10 mouse cellular contexts compared by ENCODE assay signal in the genomic region with DNA sequence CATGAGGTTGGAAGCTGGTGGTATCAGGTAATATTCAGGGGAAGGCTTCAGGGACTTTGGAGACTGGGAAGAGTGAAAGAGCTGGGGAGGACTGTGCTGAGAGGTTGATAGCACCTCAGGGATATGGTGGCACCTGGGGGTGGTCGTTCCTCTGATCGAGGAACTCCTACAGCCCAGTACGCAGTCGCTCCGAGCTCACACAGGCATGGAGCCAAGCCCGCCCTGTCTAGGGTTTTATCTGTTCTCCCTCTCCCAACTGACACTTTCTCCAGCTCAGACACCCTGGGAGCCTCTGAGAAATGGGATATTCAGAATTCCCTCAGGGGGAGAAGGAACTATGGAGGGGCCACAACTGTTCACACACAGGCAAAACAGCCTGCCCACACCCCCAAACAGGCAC. TPM values are rescaled to one million over a fixed set of nuclear protein-coding genes. Genes with fewer than 3 reads are reported as not detected.
A peak's percentile ranks its signal among the peaks of the same experiment; 100 is the strongest.
DNase-seq lines count a peak whose midpoint lies in the region; ATAC-seq lines count a peak whose summit lies in the region.
"Had no signal": no experiment of that assay in that cellular context is flagged by ENCODE, and none has a peak within 500 bp of the region (broad histone marks: within the 10 kb centered on the region; RNA-seq: fewer than 3 reads in every experiment).

No protein-coding gene starts in this region.

- no peaks in the 10 kb centered on the region for H3K36me3 ChIP-seq in lung, embryonic 15.5 days
- H3K36me3 ChIP-seq in heart, embryonic 11.5 days (ENCODE audit: control insufficient read depth, insufficient read depth, low read length): no peaks in the 10 kb centered on the region

- no peak overlapping the region for H3K9ac ChIP-seq in lung, embryonic 15.5 days
- no peak overlapping the region for H3K9ac ChIP-seq in heart, embryonic 11.5 days (ENCODE audit: low read depth, low read length)

- peaks cover 37% of the 10 kb centered on the region for H3K4me1 ChIP-seq in lung, embryonic 15.5 days
- peaks cover 7% of the 10 kb centered on the region for H3K4me1 ChIP-seq in heart, embryonic 11.5 days (ENCODE audit: control insufficient read depth, insufficient read depth, low read length)

- H3K9me3 ChIP-seq in lung, embryonic 15.5 days: no peaks in the 10 kb centered on the region
- no peaks in the 10 kb centered on the region for H3K9me3 ChIP-seq in heart, embryonic 11.5 days (replicated peaks; ENCODE audit: control insufficient read depth, low read length)

- peak; percentile 24; the same call in 1 of the 2 replicates for ATAC-seq in lung, embryonic 15.5 days (ENCODE audit: borderline replicate concordance, extremely low read depth, low FRiP score, low TSS enrichment)
- 0 out of 2 replicates have a peak, but pooled peaks have one; percentile 35 for ATAC-seq in heart, embryonic 11.5 days (replicated peaks; ENCODE audit: insufficient number of reproducible peaks, low FRiP score, low TSS enrichment)
- ATAC-seq in megakaryocyte-erythroid progenitor cell, adult 5-6 weeks (replicated peaks; ENCODE audit: low FRiP score, low TSS enrichment, poor library complexity, severe bottlenecking): peak; percentile 45; the same call in 1 of the 2 replicates

- no peaks in the 10 kb centered on the region for H3K27me3 ChIP-seq in lung, embryonic 15.5 days
- no peaks in the 10 kb centered on the region for H3K27me3 ChIP-seq in heart, embryonic 11.5 days (ENCODE audit: control insufficient read depth, insufficient read depth, low read length)

- no peak overlapping the region for H3K4me3 ChIP-seq in lung, embryonic 15.5 days
- H3K4me3 ChIP-seq in heart, embryonic 11.5 days (ENCODE audit: low read depth, low read length): no peak overlapping the region

- DNase-seq in cerebellum, adult 11 months: peak; percentile 50
- no peak for DNase-seq in cerebellum, adult 8-10 months
- no peak for DNase-seq in lung, postnatal 25 days (ENCODE audit: low spot score)
- no peak for DNase-seq in thymus, adult 18-20 months
- no peak for DNase-seq in gastrocnemius, adult 18-20 months (ENCODE audit: low spot score)

- H3K27ac ChIP-seq in lung, embryonic 15.5 days: peak overlapping the region; percentile 68
- no peak overlapping the region for H3K27ac ChIP-seq in heart, embryonic 11.5 days (ENCODE audit: low read depth, low read length)

- WGBS in lung, embryonic 15.5 days: 54% methylated on average over 6 of the region's 6 CpGs
- 21% methylated on average over 6 of the region's 6 CpGs for WGBS in heart, embryonic 11.5 days (ENCODE audit: insufficient replicate concordance)

- no peak overlapping the region for H3K4me2 ChIP-seq in lung, embryonic 15.5 days
- no peak overlapping the region for H3K4me2 ChIP-seq in heart, embryonic 11.5 days

RNA-seq across cellular contexts. Expression of gene Grk3, which starts 25.2 kb away (rescaled TPM):
- polyA plus RNA-seq in lung, embryonic 15.5 days (2015; fragmentation: Nextera tagmentation; extraction: Ambion mirVana): 13.7 and 20.6 TPM in 2 replicates
- 10.4 and 11.3 TPM in 2 replicates for polyA plus RNA-seq in heart, embryonic 11.5 days (2014; fragmentation: Nextera tagmentation; extraction: Ambion mirVana)
- total RNA-seq in megakaryocyte-erythroid progenitor cell, adult 5-6 weeks (2014; fragmentation: Nextera tagmentation): 9.7 and 25.0 TPM in 2 replicates
- total RNA-seq in megakaryocyte-erythroid progenitor cell, adult 5-6 weeks (2017): 11.7 and 18.7 TPM in 2 replicates
- total RNA-seq in gastrocnemius, adult 18-20 months (2021): 1 to 10 TPM; 4.6 to 5.7 TPM
- polyA plus RNA-seq: C2C12 had no signal

RNA-seq across cellular contexts. Expression of gene Crybb2, which starts 29.1 kb away (rescaled TPM):
- not detected in 2 replicates for polyA plus RNA-seq in lung, embryonic 15.5 days (2015; fragmentation: Nextera tagmentation; extraction: Ambion mirVana)
- not detected in 2 replicates for polyA plus RNA-seq in heart, embryonic 11.5 days (2014; fragmentation: Nextera tagmentation; extraction: Ambion mirVana)
- not detected in 2 replicates for total RNA-seq in megakaryocyte-erythroid progenitor cell, adult 5-6 weeks (2014; fragmentation: Nextera tagmentation)
- total RNA-seq in megakaryocyte-erythroid progenitor cell, adult 5-6 weeks (2017): not detected in 2 replicates
- not detected for total RNA-seq in gastrocnemius, adult 18-20 months (2021)
- polyA plus RNA-seq: C2C12; liver, embryonic 16.5 days had no signal

RNA-seq across cellular contexts. Expression of gene Crybb3, which starts 40.6 kb away (rescaled TPM):
- 0.42 and 0.57 TPM in 2 replicates for polyA plus RNA-seq in lung, embryonic 15.5 days (2015; fragmentation: Nextera tagmentation; extraction: Ambion mirVana)
- 0.56 and 0.77 TPM in 2 replicates for polyA plus RNA-seq in heart, embryonic 11.5 days (2014; fragmentation: Nextera tagmentation; extraction: Ambion mirVana)
- not detected in 2 replicates for total RNA-seq in megakaryocyte-erythroid progenitor cell, adult 5-6 weeks (2014; fragmentation: Nextera tagmentation)
- total RNA-seq in megakaryocyte-erythroid progenitor cell, adult 5-6 weeks (2017): not detected in 2 replicates
- total RNA-seq in gastrocnemius, adult 18-20 months (2021): under 1 TPM in 1 of 2 experiments, not detected in 1; 0.31 TPM
- polyA plus RNA-seq: C2C12; liver, embryonic 16.5 days had no signal
